Mouse (Mus musculus) cerebellum, adult 2 months (tissue): ENCODE results near the gene Msl3l2.

ENCODE experiments used
- CTCF ChIP-seq: fragments of 200-500 bp; IDR thresholded peaks from 2 replicates; pipeline ENCODE4 v1.5.1; 2011; ENCODE audit warnings: low read depth, mild to moderate bottlenecking, control low read depth, low read length, moderate library complexity, borderline replicate concordance; ENCODE audit not compliant: insufficient read depth
- POLR2A ChIP-seq: fragments of 200-500 bp; IDR thresholded peaks from 2 replicates; pipeline ENCODE4 v1.6.1; 2011; ENCODE audit warnings: low read length, control low read depth, borderline replicate concordance; ENCODE audit not compliant: insufficient read depth

DNA sequence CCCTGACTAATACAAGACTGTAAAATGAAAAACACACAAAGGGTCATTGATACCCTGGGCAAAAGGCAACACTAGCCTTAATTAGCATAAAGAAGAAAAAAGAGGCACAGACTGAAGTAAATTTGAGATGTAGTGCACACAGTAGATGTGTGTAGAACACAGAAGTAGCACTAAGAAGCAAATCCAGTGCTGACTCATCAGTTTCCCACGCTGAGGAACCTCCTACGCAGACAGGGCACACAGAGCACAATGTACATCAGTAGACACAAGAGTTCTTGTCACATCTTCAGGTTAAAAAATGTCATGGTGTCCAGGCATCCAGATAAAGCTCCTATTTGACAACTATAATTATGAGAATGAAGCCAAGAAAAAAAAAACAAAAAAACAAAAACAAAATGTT is 44.0 kb upstream of the Msl3l2 start:
- TF ChIP-seq CTCF (no peak), POLR2A (no peak)
